Mouse (Mus musculus) CD8-positive naive resting alpha-beta T cell, adult 2 months (primary cell): Measurements from ENCODE around the gene Trim54.

Experiments
- DNase-seq, 2 experiments: peaks; one replicate each; pipeline ENCODE4 v3.0.0; 2022; ENCODE audit warnings: low read depth in 2 of 2, low spot score in 2 of 2

The Trim54 gene

GRCm38 (mm10) chr5:31181183-31181770 is 64.8 kb downstream of the Trim54 start:
- DNase-seq, result no peak

GRCm38 (mm10) chr5:31183678-31184077 is 67.2 kb downstream of the Trim54 start:
- DNase-seq, result no peak
